Mouse (Mus musculus) neural tube, embryonic 10.5 days (tissue): Measurements from ENCODE around the gene Med23.

ENCODE experiments used
- DNase-seq: peaks from one replicate; pipeline ENCODE4 v3.0.0-alpha.2; 2017; ENCODE audit warnings: low spot score; ENCODE audit errors: extremely low spot score

Med23 gene

DNA sequence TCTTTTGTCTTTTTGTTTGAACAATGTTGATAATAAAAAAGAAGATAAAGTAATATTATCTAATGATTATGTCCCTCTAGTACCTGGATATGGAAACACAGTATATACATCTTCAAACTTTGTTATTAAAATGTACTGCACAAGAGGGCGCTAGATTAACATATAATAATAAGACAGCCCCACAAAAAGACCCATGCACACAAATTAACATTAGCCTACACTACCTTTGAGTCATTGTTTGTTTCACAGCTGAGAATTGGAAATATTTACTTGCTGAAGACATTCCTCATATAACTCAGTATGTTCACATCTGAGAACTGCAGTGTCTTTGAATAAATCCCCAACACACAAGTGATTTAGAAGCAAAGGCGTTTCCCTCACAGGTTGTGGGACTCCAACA lies 91.3 kb downstream of the Med23 start:
- no peak for DNase-seq

DNA sequence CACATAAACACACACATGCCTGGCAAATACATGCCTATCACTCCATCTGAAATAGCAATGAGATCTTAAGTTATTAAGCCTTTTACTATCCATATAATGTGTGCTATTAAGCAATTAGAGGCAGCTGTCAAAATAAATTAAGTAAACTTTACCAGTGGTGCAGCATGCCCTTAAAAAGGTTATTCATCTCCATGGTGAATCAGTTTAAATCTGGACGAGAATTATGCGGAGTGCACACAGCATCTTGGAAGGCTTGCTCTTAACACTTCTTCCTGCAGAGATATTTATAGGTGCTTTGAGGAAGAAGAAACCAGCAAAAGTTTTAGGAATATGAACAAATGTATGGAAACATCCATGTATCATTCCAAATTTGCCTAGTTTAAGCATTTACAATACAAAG lies 92.1 kb downstream of the Med23 start:
- DNase-seq = no peak
